Mouse (Mus musculus) CH12.LX (cell line): ENCODE data around the gene Arsb.

Source experiments
- CTCF ChIP-seq, 2 experiments: IDR thresholded peaks in 1 of 2; conservative IDR thresholded peaks in 1 of 2; 2 replicates each; pipeline ENCODE4 v1.5.1; 2011 to 2012; ENCODE audit warnings: low read depth in 2 of 2, low read length in 2 of 2, improper control_type of control experiment in 1 of 2, inconsistent platforms in 1 of 2, mild to moderate bottlenecking in 1 of 2, moderate library complexity in 1 of 2
- ELF1 ChIP-seq: IDR thresholded peaks from 2 replicates; pipeline ENCODE4 v1.6.1; 2014; ENCODE audit warnings: low read depth, mild to moderate bottlenecking, inconsistent platforms, low read length, improper control_type of control experiment
- EP300 ChIP-seq: IDR thresholded peaks from 2 replicates; pipeline ENCODE4 v1.6.1; 2011; ENCODE audit warnings: low read length, improper control_type of control experiment
- MAZ ChIP-seq: IDR thresholded peaks from 2 replicates; pipeline ENCODE4 v1.6.1; 2012; ENCODE audit warnings: low read depth, mild to moderate bottlenecking, inconsistent platforms, low read length, improper control_type of control experiment, moderate library complexity
- POLR2A ChIP-seq: IDR thresholded peaks from 2 replicates; pipeline ENCODE4 v1.6.1; 2011; ENCODE audit warnings: low read depth, mild to moderate bottlenecking, improper control_type of control experiment, low read length
- POLR2AphosphoS2 ChIP-seq: IDR thresholded peaks from 2 replicates; pipeline ENCODE4 v1.6.1; 2011; ENCODE audit warnings: low read depth, low read length, improper control_type of control experiment
- SIN3A ChIP-seq: IDR thresholded peaks from 2 replicates; pipeline ENCODE4 v1.6.1; 2012; ENCODE audit warnings: low read length, improper control_type of control experiment, inconsistent platforms
- SMC3 ChIP-seq: IDR thresholded peaks from 2 replicates; pipeline ENCODE4 v1.6.1; 2011; ENCODE audit warnings: low read depth, low read length, improper control_type of control experiment
- TCF12 ChIP-seq: IDR thresholded peaks from 2 replicates; pipeline ENCODE4 v1.6.1; 2014; ENCODE audit warnings: low read depth, mild to moderate bottlenecking, inconsistent platforms, low read length, improper control_type of control experiment
- USF2 ChIP-seq: conservative IDR thresholded peaks from 2 replicates; pipeline ENCODE4 v1.6.1; 2011; ENCODE audit warnings: low read depth, low read length, improper control_type of control experiment
- ZC3H11A ChIP-seq: IDR thresholded peaks from 2 replicates; pipeline ENCODE4 v1.6.1; 2012; ENCODE audit warnings: low read depth, mild to moderate bottlenecking, inconsistent platforms, low read length, improper control_type of control experiment
- ZKSCAN1 ChIP-seq: IDR thresholded peaks from 2 replicates; pipeline ENCODE4 v1.6.1; 2012; ENCODE audit warnings: low read depth, inconsistent platforms, low read length, improper control_type of control experiment, borderline replicate concordance
- ZNF384 ChIP-seq: IDR thresholded peaks from 2 replicates; pipeline ENCODE4 v1.6.1; 2012; ENCODE audit warnings: low read depth, low read length, improper control_type of control experiment, inconsistent platforms

DNA sequence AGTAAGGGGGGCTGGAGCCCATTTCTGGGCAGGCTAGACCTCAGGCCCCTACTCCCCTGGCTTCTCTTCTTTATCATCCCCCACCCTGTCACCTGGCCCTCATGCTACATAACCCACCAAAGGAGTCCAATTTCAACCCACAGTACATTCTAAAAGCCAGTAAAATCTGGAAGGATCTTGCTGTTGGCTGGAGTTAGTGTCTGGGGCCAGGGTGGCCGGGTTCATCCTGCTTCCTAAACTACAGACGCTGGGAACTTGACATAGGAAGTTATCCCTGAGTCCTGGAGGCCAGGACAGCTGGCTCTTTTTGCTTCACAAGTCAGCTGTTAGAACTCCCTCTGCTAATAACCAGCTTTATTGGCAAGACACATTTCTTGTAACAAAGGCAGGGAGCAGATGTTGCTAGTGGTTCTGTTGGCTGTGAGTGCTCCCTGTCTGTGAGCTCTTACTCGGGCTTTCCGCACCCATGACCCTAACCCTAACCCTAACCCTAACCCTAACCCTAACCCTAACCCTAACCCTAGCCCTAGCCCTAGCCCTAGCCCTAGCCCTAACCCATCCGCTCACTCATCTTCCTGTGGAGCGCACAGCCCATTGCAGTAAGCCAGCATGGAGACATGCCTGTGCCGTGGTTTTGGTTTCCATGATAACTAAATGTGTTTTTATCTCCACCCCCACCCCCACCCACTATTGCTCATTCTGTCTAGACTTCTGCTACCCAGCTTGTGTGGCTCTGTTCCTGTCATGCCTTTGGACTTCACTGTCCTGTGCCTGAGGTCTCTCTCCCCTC is 169.5 kb downstream of the Arsb start:
- TF ChIP-seq CTCF (conservative IDR thresholded peaks at IDR 0.05 in 1 of 2, IDR thresholded peaks at IDR 0.05 in 1 of 2; ENCODE audit: low read depth in 2 of 2, low read length in 2 of 2): no peak
- no peak for TF ChIP-seq SMC3
- TF ChIP-seq ZNF384: no peak
- no peak for TF ChIP-seq ELF1
- no peak for TF ChIP-seq ZKSCAN1
- TF ChIP-seq POLR2A: no peak
- no peak for TF ChIP-seq ZC3H11A
- TF ChIP-seq SIN3A: no peak
- no peak for TF ChIP-seq EP300
- TF ChIP-seq TCF12: no peak
- no peak for TF ChIP-seq MAZ
- TF ChIP-seq USF2: no peak
- no peak for TF ChIP-seq POLR2AphosphoS2
